Mouse (Mus musculus) neural tube, embryonic 12.5 days (tissue): ENCODE measurements around the gene Ap4b1. TPM values are rescaled to one million over a fixed set of nuclear protein-coding genes. Genes with fewer than 3 reads are reported as not detected.
"Not testable (repeated sequence)": the region's sequence is repeated elsewhere in the genome, so short reads cannot be mapped to it uniquely, and the experiment has no call there.

ENCODE experiments used
- ATAC-seq: fragments of 200-750 bp; cut with Nextera tagmentation; 2 replicates; pipeline ENCODE4 v1.8.0; 2017; ENCODE audit warnings: low read depth, mild to moderate bottlenecking, moderate TSS enrichment, moderate library complexity; ENCODE audit not compliant: low FRiP score
- H3K27ac ChIP-seq: fragments of 300-500 bp; sonication (generic); 2 replicates; pipeline ENCODE4 v1.5.1; 2016
- H3K27me3 ChIP-seq: fragments of 300-500 bp; sonication (generic); replicated peaks from 2 replicates; pipeline ENCODE4 v1.6.1; 2016; ENCODE audit warnings: mild to moderate bottlenecking
- H3K36me3 ChIP-seq: fragments of 300-500 bp; sonication (generic); 2 replicates; pipeline ENCODE4 v1.6.1; 2016; ENCODE audit warnings: mild to moderate bottlenecking
- H3K4me1 ChIP-seq: fragments of 300-500 bp; sonication (generic); 2 replicates; pipeline ENCODE4 v1.6.1; 2016
- H3K4me2 ChIP-seq: fragments of 300-500 bp; sonication (generic); replicated peaks from 2 replicates; pipeline ENCODE4 v1.6.1; 2016; ENCODE audit warnings: mild to moderate bottlenecking
- H3K4me3 ChIP-seq: fragments of 300-500 bp; sonication (generic); 2 replicates; pipeline ENCODE4 v1.5.1; 2016
- H3K9ac ChIP-seq: fragments of 300-500 bp; sonication (generic); 2 replicates; pipeline ENCODE4 v1.6.1; 2016; ENCODE audit warnings: mild to moderate bottlenecking
- H3K9me3 ChIP-seq: fragments of 300-500 bp; sonication (generic); 2 replicates; pipeline ENCODE4 v1.6.1; 2016; ENCODE audit warnings: mild to moderate bottlenecking
- WGBS: fragments of 180-500 bp; shearing (Covaris S2); methylation state at CpG from one replicate; pipeline ENCODE4 v1.1.7; 2016; 5-methylcytosine and 5-hydroxymethylcytosine counted together
- polyA plus RNA-seq: library from polyadenylated mRNA; unstranded; fragments of >200 nt; fragmentation: Nextera tagmentation; extraction: Ambion mirVana; gene quantifications from 2 replicates; pipeline ENCODE4 v1.2.1, GENCODE M21; 2016

Ap4b1 gene
- polyA plus RNA-seq, 1 experiment from 2014 or later = 23.8 TPM

GRCm38 (mm10) chr3:103840195-103840594 lies 30.9 kb downstream of the Ap4b1 start:
- not testable (repeated sequence) for H3K4me1 ChIP-seq, ATAC-seq, H3K36me3 ChIP-seq, H3K27ac ChIP-seq, H3K27me3 ChIP-seq, H3K4me2 ChIP-seq, H3K9me3 ChIP-seq, H3K9ac ChIP-seq, H3K4me3 ChIP-seq
- WGBS = 72% methylated on average over 3 of the region's 3 CpGs

GRCm38 (mm10) chr3:103840946-103841345 lies 31.6 kb downstream of the Ap4b1 start:
- ATAC-seq, H3K36me3 ChIP-seq, H3K9me3 ChIP-seq, H3K9ac ChIP-seq, H3K4me2 ChIP-seq, H3K4me1 ChIP-seq, H3K4me3 ChIP-seq, H3K27ac ChIP-seq, H3K27me3 ChIP-seq: not testable (repeated sequence)
- WGBS = 86% methylated on average over 7 of the region's 7 CpGs

- no peak overlapping the region for H3K27ac ChIP-seq
- H3K9ac ChIP-seq = no peak overlapping the region
- no peaks in the 10 kb centered on the region for H3K27me3 ChIP-seq
- H3K4me1 ChIP-seq = no peaks in the 10 kb centered on the region
- ATAC-seq = no peak
- 84% methylated on average over 9 of the region's 9 CpGs for WGBS
- no peak overlapping the region for H3K4me3 ChIP-seq
- no peak overlapping the region for H3K4me2 ChIP-seq
- H3K36me3 ChIP-seq = no peaks in the 10 kb centered on the region
- H3K9me3 ChIP-seq = no peaks in the 10 kb centered on the region
Measured at GRCm38 (mm10) chr3:103850644-103851363, 41.5 kb downstream of the Ap4b1 start.

GRCm38 (mm10) chr3:103851481-103851880 lies 42.2 kb downstream of the Ap4b1 start:
- H3K27me3 ChIP-seq = no peaks in the 10 kb centered on the region
- 93% methylated on average over 6 of the region's 6 CpGs for WGBS
- H3K27ac ChIP-seq = no peak overlapping the region
- H3K9ac ChIP-seq = no peak overlapping the region
- H3K36me3 ChIP-seq = no peaks in the 10 kb centered on the region
- no peak overlapping the region for H3K4me3 ChIP-seq
- no peaks in the 10 kb centered on the region for H3K9me3 ChIP-seq
- no peak overlapping the region for H3K4me2 ChIP-seq
- H3K4me1 ChIP-seq = no peaks in the 10 kb centered on the region
- ATAC-seq = no peak

- 90% methylated on average over 8 of the region's 8 CpGs for WGBS
- Histone ChIP-seq H3K27ac (no peak overlapping the region), H3K36me3 (no peaks in the 10 kb centered on the region), H3K4me2 (no peak overlapping the region), H3K9me3 (no peaks in the 10 kb centered on the region), H3K4me3 (no peak overlapping the region), H3K27me3 (no peaks in the 10 kb centered on the region), H3K4me1 (no peaks in the 10 kb centered on the region), H3K9ac (no peak overlapping the region)
- no peak for ATAC-seq
Measured at GRCm38 (mm10) chr3:103851882-103852281, 42.6 kb downstream of the Ap4b1 start.

- ATAC-seq = no peak
- Histone ChIP-seq H3K27me3 (no peaks in the 10 kb centered on the region), H3K36me3 (no peaks in the 10 kb centered on the region), H3K4me1 (no peaks in the 10 kb centered on the region), H3K27ac (no peak overlapping the region), H3K4me3 (no peak overlapping the region), H3K9me3 (no peaks in the 10 kb centered on the region), H3K4me2 (no peak overlapping the region), H3K9ac (no peak overlapping the region)
- 71% methylated on average over 3 of the region's 3 CpGs for WGBS
Measured at GRCm38 (mm10) chr3:103852565-103853299, 43.4 kb downstream of the Ap4b1 start.

GRCm38 (mm10) chr3:103853804-103854203 lies 44.5 kb downstream of the Ap4b1 start:
- H3K4me1 ChIP-seq = no peaks in the 10 kb centered on the region
- no peak overlapping the region for H3K9ac ChIP-seq
- H3K4me2 ChIP-seq = no peak overlapping the region
- H3K27me3 ChIP-seq = no peaks in the 10 kb centered on the region
- ATAC-seq = no peak
- H3K4me3 ChIP-seq = no peak overlapping the region
- no peaks in the 10 kb centered on the region for H3K9me3 ChIP-seq
- H3K36me3 ChIP-seq = no peaks in the 10 kb centered on the region
- 75% methylated on average over 8 of the region's 8 CpGs for WGBS
- H3K27ac ChIP-seq = no peak overlapping the region

- Histone ChIP-seq H3K9me3 (no peaks in the 10 kb centered on the region), H3K4me3 (no peak overlapping the region), H3K4me2 (no peak overlapping the region), H3K9ac (no peak overlapping the region), H3K27ac (no peak overlapping the region), H3K27me3 (no peaks in the 10 kb centered on the region), H3K4me1 (no peaks in the 10 kb centered on the region), H3K36me3 (no peaks in the 10 kb centered on the region)
- no peak for ATAC-seq
- WGBS = 91% methylated on average over 7 of the region's 7 CpGs
Measured at GRCm38 (mm10) chr3:103857036-103857805, 47.9 kb downstream of the Ap4b1 start.

GRCm38 (mm10) chr3:103857977-103858563 lies 48.8 kb downstream of the Ap4b1 start:
- 90% methylated on average over 6 of the region's 6 CpGs for WGBS
- H3K9ac ChIP-seq = no peak overlapping the region
- no peaks in the 10 kb centered on the region for H3K9me3 ChIP-seq
- no peaks in the 10 kb centered on the region for H3K4me1 ChIP-seq
- H3K4me3 ChIP-seq = no peak overlapping the region
- no peaks in the 10 kb centered on the region for H3K27me3 ChIP-seq
- no peak overlapping the region for H3K27ac ChIP-seq
- H3K4me2 ChIP-seq = no peak overlapping the region
- ATAC-seq = no peak
- no peaks in the 10 kb centered on the region for H3K36me3 ChIP-seq

GRCm38 (mm10) chr3:103858881-103859801 lies 49.8 kb downstream of the Ap4b1 start, which contains the start of gene Ptpn22:
Ptpn22 (plus strand) TSS chr3:103859795.
- Histone ChIP-seq H3K9ac (no peak within 1 kb of the TSS), H3K4me1 (no peaks in the 10 kb centered on the region), H3K27ac (no peak within 1 kb of the TSS), H3K36me3 (no peaks in the 10 kb centered on the region), H3K9me3 (no peaks in the 10 kb centered on the region), H3K27me3 (no peaks in the 10 kb centered on the region), H3K4me2 (no peak within 1 kb of the TSS), H3K4me3 (no peak within 1 kb of the TSS)
- no peak for ATAC-seq
- 84% methylated on average over 12 of the region's 12 CpGs for WGBS

GRCm38 (mm10) chr3:103859851-103860391 lies 50.6 kb downstream of the Ap4b1 start:
- 81% methylated on average over 6 of the region's 6 CpGs for WGBS
- no peak overlapping the region for H3K27ac ChIP-seq
- ATAC-seq = no peak
- no peaks in the 10 kb centered on the region for H3K9me3 ChIP-seq
- H3K4me2 ChIP-seq = no peak overlapping the region
- H3K4me3 ChIP-seq = no peak overlapping the region
- H3K36me3 ChIP-seq = no peaks in the 10 kb centered on the region
- no peaks in the 10 kb centered on the region for H3K4me1 ChIP-seq
- no peaks in the 10 kb centered on the region for H3K27me3 ChIP-seq
- no peak overlapping the region for H3K9ac ChIP-seq
